Mouse (Mus musculus): ENCODE results near the gene Pnpt1. TPM values are rescaled to one million over a fixed set of nuclear protein-coding genes. Genes with fewer than 3 reads are reported as not detected.

Gene Pnpt1
- polyA plus RNA-seq, 1 experiment from 2014 or later, result 36.1 TPM

DNA sequence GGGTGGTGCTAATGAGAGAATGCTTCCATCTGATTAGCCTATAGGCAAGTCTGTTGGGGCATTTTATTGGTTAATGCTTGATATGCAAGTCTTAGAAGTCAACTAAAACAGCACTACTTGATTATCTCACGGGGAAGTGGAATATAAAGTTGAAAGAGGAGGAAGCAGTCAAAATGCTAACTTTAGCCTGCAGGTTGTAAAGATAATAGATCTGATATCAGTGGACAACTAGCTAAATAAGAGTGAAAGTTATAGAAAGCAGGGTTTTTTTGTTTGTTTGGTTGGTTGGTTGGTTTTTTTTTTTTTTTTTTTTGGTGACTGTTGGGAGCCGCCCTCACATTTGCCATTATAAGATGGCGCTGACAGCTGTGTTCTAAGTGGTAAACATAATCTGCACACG lies 33.0 kb downstream of the Pnpt1 start:
- WGBS, result 92% methylated on average over 4 of the region's 4 CpGs
- H3K4me1 ChIP-seq (replicated peaks; ENCODE audit: insufficient read depth, low read length), result no peaks in the 10 kb centered on the region
- no peak overlapping the region for H3K9ac ChIP-seq (ENCODE audit: low read depth, low read length)
- no peak overlapping the region for H3K4me2 ChIP-seq (ENCODE audit: low read length)
- DNase-seq (ENCODE audit: low spot score) (no peak), ATAC-seq (replicated peaks; ENCODE audit: low FRiP score, low read depth) (no peak)
- H3K27me3 ChIP-seq (ENCODE audit: insufficient read depth, low read length), result no peaks in the 10 kb centered on the region
- H3K9me3 ChIP-seq (replicated peaks; ENCODE audit: low read length), result no peaks in the 10 kb centered on the region
- H3K27ac ChIP-seq, result no peak overlapping the region
- no peak for TF ChIP-seq CTCF (IDR thresholded peaks at IDR 0.05; ENCODE audit: low read depth)
- no peak overlapping the region for H3K4me3 ChIP-seq (replicated peaks; ENCODE audit: low read depth, low read length)
- H3K36me3 ChIP-seq (ENCODE audit: insufficient read depth, low read length), result peaks cover 13% of the 10 kb centered on the region; the same call in 1 of the 2 replicates

GRCm38 (mm10) chr11:29171959-29172391 lies 41.4 kb downstream of the Pnpt1 start:
- Histone ChIP-seq H3K27ac (peak overlapping the region; percentile 100), H3K36me3 (ENCODE audit: insufficient read depth, low read length) (no peaks in the 10 kb centered on the region), H3K4me3 (replicated peaks; ENCODE audit: low read depth, low read length) (peak overlapping the region; percentile 100), H3K4me1 (replicated peaks; ENCODE audit: insufficient read depth, low read length) (peaks cover 8% of the 10 kb centered on the region), H3K9ac (ENCODE audit: low read depth, low read length) (peak overlapping the region; percentile 100), H3K27me3 (ENCODE audit: insufficient read depth, low read length) (no peaks in the 10 kb centered on the region), H3K4me2 (ENCODE audit: low read length) (peak overlapping the region; percentile 81), H3K9me3 (replicated peaks; ENCODE audit: low read length) (no peaks in the 10 kb centered on the region)
- peak; percentile 34 for DNase-seq (ENCODE audit: low spot score)
- TF ChIP-seq CTCF (IDR thresholded peaks at IDR 0.05; ENCODE audit: low read depth), result no peak
- WGBS, result under 1% methylated on average over 34 of the region's 34 CpGs
- ATAC-seq (replicated peaks; ENCODE audit: low FRiP score, low read depth), result peak; percentile 13

- ATAC-seq (replicated peaks; ENCODE audit: low FRiP score, low read depth), result peak; percentile 98
- Histone ChIP-seq H3K9me3 (replicated peaks; ENCODE audit: low read length) (no peaks in the 10 kb centered on the region), H3K4me3 (replicated peaks; ENCODE audit: low read depth, low read length) (peak within 1 kb of the TSS; percentile 100), H3K4me1 (replicated peaks; ENCODE audit: insufficient read depth, low read length) (peaks cover 8% of the 10 kb centered on the region), H3K27me3 (ENCODE audit: insufficient read depth, low read length) (no peaks in the 10 kb centered on the region), H3K36me3 (ENCODE audit: insufficient read depth, low read length) (no peaks in the 10 kb centered on the region), H3K4me2 (ENCODE audit: low read length) (peak within 1 kb of the TSS; percentile 81), H3K9ac (ENCODE audit: low read depth, low read length) (peak within 1 kb of the TSS; percentile 100), H3K27ac (peak within 1 kb of the TSS; percentile 100)
- peak; percentile 23; the same call in 1 of the 2 replicates for TF ChIP-seq CTCF (IDR thresholded peaks at IDR 0.05; ENCODE audit: low read depth)
- DNase-seq (ENCODE audit: low spot score), result peak; percentile 99
- WGBS, result 0% methylated on average over 50 of the region's 50 CpGs
Observed at GRCm38 (mm10) chr11:29172563-29173124, 42.1 kb downstream of the Pnpt1 start, which contains the start of gene Ppp4r3b. TSS of gene Ppp4r3b (plus strand) at chr11:29172890.

DNA sequence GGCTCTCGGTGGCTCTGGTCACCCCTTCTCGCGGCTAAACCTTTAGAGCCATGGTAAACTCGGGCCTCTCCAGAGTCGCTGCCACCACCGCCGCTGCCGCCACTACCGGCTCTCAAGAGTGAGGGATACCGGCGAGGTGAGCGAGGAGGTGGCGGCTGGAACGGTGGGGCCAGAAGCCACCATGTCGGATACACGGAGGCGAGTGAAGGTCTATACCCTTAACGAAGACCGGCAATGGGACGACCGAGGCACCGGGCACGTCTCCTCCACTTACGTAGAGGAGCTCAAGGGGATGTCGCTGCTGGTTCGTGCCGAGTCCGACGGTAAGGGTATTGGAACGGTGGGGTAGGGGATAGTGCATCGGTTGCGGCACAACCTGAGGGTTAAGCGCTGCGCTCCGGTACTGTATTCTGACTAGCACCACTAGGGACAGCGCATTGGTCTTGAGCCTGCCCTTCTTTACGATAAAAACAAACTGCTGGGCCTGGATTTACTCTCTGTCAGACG lies 42.6 kb downstream of the Pnpt1 start:
- Histone ChIP-seq H3K27ac (peak overlapping the region; percentile 100), H3K9me3 (replicated peaks; ENCODE audit: low read length) (no peaks in the 10 kb centered on the region), H3K9ac (ENCODE audit: low read depth, low read length) (peak overlapping the region; percentile 100), H3K4me1 (replicated peaks; ENCODE audit: insufficient read depth, low read length) (peaks cover 8% of the 10 kb centered on the region), H3K4me2 (ENCODE audit: low read length) (peak overlapping the region; percentile 75), H3K36me3 (ENCODE audit: insufficient read depth, low read length) (no peaks in the 10 kb centered on the region), H3K27me3 (ENCODE audit: insufficient read depth, low read length) (no peaks in the 10 kb centered on the region), H3K4me3 (replicated peaks; ENCODE audit: low read depth, low read length) (peak overlapping the region; percentile 100)
- WGBS, result under 1% methylated on average over 38 of the region's 38 CpGs
- DNase-seq (ENCODE audit: low spot score), result peak; percentile 94
- ATAC-seq (replicated peaks; ENCODE audit: low FRiP score, low read depth), result peak; percentile 79
- peak; percentile 61 for TF ChIP-seq CTCF (IDR thresholded peaks at IDR 0.05; ENCODE audit: low read depth)

DNA sequence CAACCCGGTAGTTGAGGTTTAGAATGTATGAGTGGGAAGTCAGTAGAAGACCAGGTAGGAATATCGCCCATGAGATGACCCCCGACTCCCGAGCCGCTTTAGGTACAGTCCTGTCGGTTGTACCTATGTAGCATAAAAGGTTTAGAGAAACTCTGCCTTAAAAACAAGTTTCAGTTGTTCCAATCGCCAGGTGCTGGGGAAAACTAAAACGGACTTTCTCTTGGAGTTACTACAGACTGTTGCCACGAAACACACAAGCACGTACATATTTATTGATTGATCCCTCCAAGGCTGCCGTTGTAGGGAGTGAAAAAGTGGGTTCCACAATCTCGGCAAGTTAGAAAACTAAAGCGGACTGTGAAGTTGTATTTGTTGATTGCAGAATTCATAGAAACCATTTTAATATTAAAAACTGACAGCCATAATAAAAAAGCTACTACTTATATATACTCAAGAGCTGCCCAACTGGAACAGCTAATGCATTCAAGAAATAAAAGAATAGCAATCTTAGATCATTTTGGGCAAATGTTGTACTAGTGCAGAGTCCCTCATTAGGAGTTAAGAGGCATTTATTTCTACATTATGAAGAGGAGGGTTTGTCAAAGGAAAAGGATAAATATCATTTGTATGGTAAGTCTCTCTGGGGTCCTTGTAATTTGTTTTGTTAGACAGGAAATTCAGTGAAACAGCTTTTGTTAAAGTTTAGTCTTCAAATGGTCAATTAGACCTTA lies 43.3 kb downstream of the Pnpt1 start:
- Histone ChIP-seq H3K36me3 (ENCODE audit: insufficient read depth, low read length) (no peaks in the 10 kb centered on the region), H3K9me3 (replicated peaks; ENCODE audit: low read length) (no peaks in the 10 kb centered on the region), H3K9ac (ENCODE audit: low read depth, low read length) (peak overlapping the region; percentile 100), H3K27me3 (ENCODE audit: insufficient read depth, low read length) (no peaks in the 10 kb centered on the region), H3K4me2 (ENCODE audit: low read length) (peak overlapping the region; percentile 75), H3K4me3 (replicated peaks; ENCODE audit: low read depth, low read length) (peak overlapping the region; percentile 100), H3K27ac (peak overlapping the region; percentile 100), H3K4me1 (replicated peaks; ENCODE audit: insufficient read depth, low read length) (peaks cover 8% of the 10 kb centered on the region)
- WGBS, result 2% methylated on average over 13 of the region's 13 CpGs
- DNase-seq (ENCODE audit: low spot score) (peak; percentile 9), ATAC-seq (replicated peaks; ENCODE audit: low FRiP score, low read depth) (no peak)
- no peak for TF ChIP-seq CTCF (IDR thresholded peaks at IDR 0.05; ENCODE audit: low read depth)

DNA sequence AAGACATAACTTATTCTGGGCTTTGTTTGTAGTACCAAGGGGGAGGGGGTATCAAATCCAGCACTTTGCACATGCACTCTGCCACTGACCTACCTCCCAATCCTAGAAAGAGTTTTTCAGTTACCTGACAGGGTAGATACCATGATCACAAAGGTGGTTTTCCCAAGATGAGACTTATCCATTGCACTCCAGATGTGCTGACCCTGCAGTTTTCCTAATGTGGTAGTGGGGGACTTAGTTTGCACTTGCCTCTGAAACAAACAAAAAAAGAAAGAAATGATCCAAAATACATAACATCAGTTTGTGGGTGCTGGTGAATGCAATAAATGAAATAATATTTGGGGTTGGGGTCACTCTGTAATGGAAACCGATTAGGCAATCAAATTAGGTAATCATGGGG lies 48.8 kb downstream of the Pnpt1 start:
- H3K27me3 ChIP-seq (ENCODE audit: insufficient read depth, low read length), result no peaks in the 10 kb centered on the region
- H3K9me3 ChIP-seq (replicated peaks; ENCODE audit: low read length), result no peaks in the 10 kb centered on the region
- no peak for TF ChIP-seq CTCF (IDR thresholded peaks at IDR 0.05; ENCODE audit: low read depth)
- no peak overlapping the region for H3K4me3 ChIP-seq (replicated peaks; ENCODE audit: low read depth, low read length)
- H3K36me3 ChIP-seq (ENCODE audit: insufficient read depth, low read length), result peaks cover 15% of the 10 kb centered on the region; the same call in 1 of the 2 replicates
- H3K4me2 ChIP-seq (ENCODE audit: low read length), result no peak overlapping the region
- 94% methylated on average over 1 of the region's 1 CpGs for WGBS
- H3K9ac ChIP-seq (ENCODE audit: low read depth, low read length), result no peak overlapping the region
- DNase-seq (ENCODE audit: low spot score), result no peak
- H3K4me1 ChIP-seq (replicated peaks; ENCODE audit: insufficient read depth, low read length), result no peaks in the 10 kb centered on the region
- ATAC-seq (replicated peaks; ENCODE audit: low FRiP score, low read depth), result no peak
- no peak overlapping the region for H3K27ac ChIP-seq

Measured in kidney, postnatal 0 days (tissue).